Mouse (Mus musculus): ENCODE data around the gene Fam243. TPM values are rescaled to one million over a fixed set of nuclear protein-coding genes. Genes with fewer than 3 reads are reported as not detected.

The Fam243 gene
- polyA plus RNA-seq (2012; rRNA removed; ENCODE audit: low replicate concordance), result not detected in 2 replicates

DNA sequence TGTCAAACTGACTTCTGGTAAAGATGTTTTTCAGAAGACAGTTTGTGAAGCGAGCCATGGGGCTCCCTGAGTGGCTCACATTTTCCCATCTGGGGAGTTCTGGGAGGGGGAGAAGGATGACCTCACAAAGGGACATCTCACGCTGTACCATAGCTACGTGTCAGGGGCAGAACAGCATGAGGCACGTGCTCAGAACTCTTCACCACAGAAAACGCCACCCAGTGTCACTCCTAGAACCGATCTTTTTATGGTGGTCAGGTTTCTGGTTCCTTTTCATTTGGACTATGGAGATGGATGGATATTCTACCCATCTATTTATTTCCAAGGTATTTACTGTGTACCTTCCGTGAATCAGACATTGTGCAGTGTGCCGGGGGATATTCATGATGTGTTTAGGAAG lies at the start of gene Fam243:
Gene Fam243 (minus strand): TSS at position 101 of the 400 bp plus-strand sequence.

DNA sequence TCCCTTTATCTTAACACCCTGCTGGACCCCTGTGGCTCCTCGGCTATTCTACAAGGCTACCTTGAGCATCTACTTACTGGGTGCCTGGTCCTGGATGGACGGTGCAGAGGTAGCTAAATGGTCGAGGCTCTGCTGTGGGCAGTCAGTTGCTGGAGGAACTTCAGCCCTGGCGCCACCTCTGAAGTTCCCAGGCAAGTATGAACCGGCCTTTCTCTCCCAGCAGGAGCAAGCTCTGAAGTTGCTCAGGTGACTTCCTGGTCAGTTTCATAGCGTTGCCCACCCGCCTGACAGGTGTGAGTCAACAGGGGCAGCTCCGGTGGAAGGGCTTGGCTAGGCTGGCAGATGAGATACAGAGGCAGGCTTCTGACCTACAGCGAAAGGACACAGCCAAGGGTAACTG lies 38.0 kb upstream of the Fam243 start, which contains the start of gene Kcne1:
Gene Kcne1 (minus strand): TSS at position 240 of the 400 bp plus-strand sequence.

DNA sequence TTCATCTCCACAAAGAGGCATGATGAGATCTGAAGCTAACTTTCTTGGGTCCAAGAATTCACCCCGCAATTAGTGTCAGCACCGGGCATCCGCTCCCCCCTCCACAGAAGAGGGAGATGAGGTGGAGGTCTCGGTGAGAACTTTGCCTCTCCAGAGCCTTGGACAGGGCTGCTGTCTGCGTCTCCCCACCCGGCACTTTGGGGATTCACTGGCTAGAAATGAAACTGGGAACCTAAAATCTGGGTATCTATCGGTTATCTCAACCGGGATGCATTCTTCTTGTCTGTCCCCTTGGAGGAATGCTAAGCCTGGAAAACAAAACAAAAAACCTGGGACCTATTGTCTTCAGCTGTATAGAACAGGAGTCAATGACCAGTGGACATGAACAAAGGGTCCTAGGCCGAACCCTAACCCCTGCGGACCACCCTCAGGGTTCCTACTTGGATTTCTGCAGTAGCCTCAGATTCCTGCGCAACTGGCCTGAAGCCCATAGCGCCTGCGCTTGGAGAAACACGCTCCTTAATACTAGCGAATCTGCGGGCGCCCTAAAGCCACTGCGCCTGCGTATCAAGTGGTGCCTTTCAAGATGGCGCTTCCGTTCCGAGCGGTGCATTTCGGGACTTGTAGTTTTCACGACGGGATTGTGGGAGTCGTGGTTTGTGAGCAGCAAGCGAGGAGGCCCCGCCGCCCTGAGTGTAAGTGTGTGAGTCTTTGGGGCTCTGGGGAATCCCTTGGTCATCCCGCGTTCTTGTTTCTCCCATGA lies 20.4 kb downstream of the Fam243 start, which contains the start of gene Smim11:
Gene Smim11 (plus strand): TSS at position 638 of the 763 bp plus-strand sequence.

DNA sequence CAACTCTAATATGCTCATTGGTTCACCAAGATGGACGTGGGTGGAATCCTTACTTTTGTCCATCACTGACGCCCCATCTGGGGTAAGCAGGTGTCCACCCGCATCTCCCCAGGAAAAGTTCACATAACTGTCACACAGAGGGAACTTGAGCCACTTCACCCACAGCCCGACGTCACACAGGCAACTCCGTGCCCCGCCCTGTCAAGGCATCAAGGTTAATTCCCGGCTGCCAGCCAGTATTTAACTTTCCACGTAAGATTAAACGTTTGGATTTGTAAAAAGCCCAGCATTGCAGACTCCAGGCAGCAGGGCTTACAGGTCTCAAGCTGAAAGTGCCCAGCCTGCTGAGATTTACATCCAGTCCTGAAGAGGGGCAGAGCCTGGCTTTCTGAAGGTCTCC lies 29.1 kb downstream of the Fam243 start, which contains the start of gene Kcne2:
Gene Kcne2 (plus strand): TSS at position 289 of the 400 bp plus-strand sequence.

Other genes with a start within 250 kb of the Fam243 start
- gene Kcne2, start 29.1 kb downstream of the Fam243 start, polyA plus RNA-seq (2012; rRNA removed; ENCODE audit: low replicate concordance), result not detected in 2 replicates
- 28.6 and 31.3 TPM in 2 replicates for gene Smim11, start 20.2 kb downstream of the Fam243 start, polyA plus RNA-seq (2012; rRNA removed; ENCODE audit: low replicate concordance)
- gene Kcne1, start 38.0 kb upstream of the Fam243 start, polyA plus RNA-seq (2012; rRNA removed; ENCODE audit: low replicate concordance), result not detected in 2 replicates
- gene Rcan1, start 149.4 kb upstream of the Fam243 start, polyA plus RNA-seq (2012; rRNA removed; ENCODE audit: low replicate concordance), result 10.2 and 16.1 TPM in 2 replicates
- 2.5 and 3.5 TPM in 2 replicates for gene Clic6, start 164.3 kb upstream of the Fam243 start, polyA plus RNA-seq (2012; rRNA removed; ENCODE audit: low replicate concordance)

Measured in mammary gland, adult 2 months (tissue).